Mouse (Mus musculus) cerebellum, adult 11 months (tissue): ENCODE results near the gene Mief1.
A peak's percentile ranks its signal among the peaks of the same experiment; 100 is the strongest.

Experiments
- DNase-seq: peaks from one replicate; pipeline ENCODE4 v3.0.0; 2022

The Mief1 gene

DNA sequence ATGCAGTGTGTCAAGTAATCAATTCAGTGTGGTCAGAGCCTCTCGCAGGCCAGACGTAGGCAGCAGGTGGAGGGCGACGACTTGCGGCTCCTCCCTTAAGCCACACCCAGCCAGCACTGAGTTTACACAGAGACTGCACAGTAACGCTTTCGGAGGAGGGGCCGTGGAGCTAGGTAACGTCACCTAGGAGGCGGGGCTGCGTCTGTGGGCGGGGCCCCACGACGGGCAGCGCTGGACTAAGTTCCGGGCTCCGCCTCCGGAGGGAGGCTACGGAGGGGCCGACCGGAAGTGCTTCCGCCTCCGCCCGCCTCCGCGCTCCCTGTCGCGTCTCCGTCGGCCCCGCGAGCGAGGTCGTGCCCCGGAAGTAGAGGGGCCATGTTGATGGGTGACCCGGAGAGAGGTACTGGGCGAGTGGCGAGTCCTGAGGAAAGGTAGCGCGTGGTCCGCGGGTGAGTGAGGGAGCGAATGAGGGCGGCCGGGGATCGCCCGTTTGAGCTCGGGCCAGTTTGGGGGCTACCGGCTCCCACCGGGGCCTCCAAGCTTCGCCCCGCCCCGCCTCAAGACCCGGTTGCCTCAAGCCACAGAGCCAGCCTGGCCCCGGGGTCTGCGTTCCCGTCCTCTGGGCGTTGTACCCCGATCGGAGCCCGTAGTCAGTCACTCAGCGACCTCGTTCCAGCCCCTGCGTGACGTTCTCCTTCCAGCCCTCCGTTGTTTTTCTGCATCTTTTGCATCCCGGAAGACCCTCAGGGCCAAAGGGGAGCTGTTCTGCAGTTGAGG is at the start of gene Mief1:
Mief1 (plus strand) TSS at position 286 of the 777 bp plus-strand sequence.
- peak; percentile 98 for DNase-seq

DNA sequence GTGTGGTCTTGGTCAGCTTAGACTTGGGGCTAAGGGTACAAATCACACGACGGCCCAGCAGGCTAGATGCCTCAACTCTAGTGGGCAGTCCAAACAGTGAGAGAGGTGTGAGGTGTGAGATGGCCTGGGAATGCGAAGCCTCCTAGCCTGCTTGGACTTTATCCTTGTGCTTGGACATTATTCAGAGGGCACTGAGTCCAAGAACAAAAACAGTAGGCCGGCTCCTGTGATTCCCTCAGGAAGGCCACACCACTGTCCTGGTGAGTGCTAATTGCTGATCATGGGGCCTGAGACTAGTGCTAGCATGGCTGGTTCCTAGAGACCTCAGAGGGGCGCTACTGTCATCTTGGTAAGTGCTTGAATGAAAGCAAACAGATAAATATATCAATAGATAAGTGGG is 44.9 kb upstream of the Mief1 start:
- no peak for DNase-seq

DNA sequence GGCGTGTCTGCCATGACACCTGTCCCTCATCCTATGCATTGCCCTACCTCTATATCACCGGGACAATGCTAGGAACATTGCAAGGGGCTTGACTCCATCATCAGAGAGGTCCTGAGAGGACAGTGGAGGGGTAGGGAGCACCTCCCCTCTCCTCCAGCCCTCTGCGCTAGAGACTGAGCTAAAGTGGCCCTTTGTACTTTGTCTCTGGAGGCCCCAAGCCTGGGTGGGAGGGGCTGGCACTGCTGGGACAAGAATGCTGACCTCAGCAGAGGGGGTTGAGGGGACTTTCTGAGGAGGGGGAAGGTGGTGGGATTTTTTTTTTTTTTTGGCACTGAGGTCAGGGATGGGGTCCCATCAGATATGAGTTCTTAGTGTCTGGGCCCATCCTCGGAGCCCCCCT is 43.7 kb upstream of the Mief1 start:
- DNase-seq = no peak

DNA sequence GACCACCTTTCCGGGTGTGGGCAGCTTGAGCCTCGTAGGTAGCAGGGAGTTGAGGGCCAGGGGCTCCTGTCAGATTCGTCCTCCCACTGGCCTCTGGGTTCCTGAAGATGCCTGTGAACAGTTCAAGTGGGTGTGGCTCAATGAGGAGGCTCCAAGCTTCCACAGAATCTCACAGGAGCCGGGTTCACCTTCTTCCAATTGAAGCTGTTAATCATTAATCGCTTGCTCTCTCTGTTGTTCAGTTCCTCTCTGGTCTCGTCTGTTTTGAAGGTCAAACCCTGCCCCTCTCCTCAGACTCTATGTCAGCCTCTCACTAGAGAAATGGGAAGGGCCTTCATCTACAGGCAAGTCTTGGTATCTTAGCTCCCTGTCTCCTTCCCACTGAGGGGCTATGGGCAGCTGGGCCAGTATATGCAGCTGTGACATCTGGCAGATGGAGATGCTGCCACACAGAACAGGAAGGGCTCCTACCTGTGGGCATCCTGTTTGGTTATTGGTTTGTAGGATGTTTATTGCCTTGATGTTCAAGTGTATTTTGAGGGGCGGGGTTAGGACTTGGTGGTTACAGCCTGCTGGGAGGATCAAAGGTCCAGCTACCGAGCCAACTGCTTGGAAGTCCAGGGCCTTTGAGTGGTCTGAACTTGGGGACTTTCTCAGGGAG is 42.1 kb upstream of the Mief1 start:
- DNase-seq = no peak

DNA sequence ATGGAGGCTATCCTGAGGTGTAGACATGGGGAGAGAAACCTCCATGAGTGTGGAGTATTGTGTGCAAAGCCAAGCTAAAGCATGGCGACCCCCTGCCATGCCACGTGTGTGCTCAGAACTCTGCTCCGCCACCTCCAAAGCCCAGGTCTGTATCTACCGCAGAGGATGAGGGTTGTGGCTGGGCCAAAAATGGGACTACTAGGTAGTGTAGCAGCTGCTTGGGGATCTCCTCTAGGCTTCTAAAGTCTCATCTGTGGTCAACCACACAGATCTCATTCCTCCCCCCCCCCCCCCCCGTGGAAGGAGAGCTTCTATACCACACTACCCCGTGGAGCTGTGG is 41.6 kb upstream of the Mief1 start:
- DNase-seq = no peak

DNA sequence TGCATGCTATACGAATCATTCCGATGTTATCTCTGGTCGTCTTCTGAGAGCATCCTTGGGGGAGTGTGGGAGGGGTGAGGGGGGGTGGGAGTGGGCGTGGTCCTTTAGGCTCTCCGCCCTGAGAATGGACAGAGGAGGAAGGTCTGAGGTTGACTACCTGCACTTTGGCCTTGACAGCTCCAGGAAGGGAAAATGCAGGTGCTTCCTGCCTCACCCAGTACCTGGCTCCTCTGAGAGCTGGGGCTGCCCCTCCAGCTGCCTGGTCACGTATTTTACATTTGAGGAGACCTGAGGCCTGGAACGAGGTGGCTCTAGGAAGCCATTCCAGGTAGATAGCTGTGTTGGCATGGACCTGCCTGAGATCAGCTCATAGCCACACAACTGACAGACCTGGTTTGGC is 41.0 kb upstream of the Mief1 start:
- no peak for DNase-seq

DNA sequence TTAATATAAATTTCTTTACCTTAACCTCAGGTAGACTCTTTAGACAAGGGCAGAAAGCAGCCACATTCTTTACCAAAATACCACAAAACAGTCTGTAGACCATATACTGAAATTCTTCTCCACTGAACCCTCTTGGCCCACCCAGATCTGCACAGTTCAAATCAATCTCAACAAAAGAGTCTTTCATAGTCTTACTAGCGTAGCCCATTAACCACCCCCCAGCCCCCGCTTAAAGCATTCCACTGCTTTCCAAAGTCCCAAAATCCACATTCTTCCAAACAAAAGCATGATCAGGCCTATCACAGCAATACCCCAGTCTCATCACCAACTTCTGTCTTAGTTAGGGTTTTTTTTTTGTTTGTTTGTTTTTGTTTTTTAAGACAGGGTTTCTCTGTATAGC is 34.3 kb upstream of the Mief1 start:
- DNase-seq = no peak

DNA sequence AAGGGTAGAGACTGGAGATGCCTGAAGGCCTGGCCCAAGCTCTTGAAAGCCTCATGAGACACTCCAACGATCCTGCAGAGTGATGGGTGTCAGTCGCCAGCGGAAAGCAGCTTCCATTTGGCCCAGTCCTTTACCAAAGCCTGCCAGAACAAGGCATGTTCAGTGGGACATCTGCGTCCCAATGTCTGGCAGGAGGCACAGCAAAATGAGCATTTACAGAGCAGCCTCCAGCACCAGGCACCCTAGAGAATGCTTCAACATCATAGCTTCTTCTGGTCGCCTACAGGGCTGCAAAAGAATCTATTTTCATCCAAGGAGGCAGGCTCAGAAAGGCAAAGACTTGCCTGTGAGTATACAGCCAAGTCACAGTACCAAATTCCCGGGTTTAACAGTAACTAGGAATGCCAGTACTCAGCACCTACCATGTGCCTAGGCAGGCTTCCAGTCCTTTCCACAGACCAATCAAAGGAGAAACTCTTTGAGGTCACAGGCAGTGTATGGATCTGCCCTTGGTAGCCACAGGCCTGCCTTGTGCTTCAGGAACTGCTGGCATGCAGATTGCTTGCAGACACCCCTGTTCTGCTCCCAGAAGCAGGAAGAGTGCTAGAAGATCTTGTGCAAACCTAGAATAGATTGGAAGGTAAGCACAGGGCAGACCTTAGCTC is 31.6 kb upstream of the Mief1 start:
- no peak for DNase-seq

DNA sequence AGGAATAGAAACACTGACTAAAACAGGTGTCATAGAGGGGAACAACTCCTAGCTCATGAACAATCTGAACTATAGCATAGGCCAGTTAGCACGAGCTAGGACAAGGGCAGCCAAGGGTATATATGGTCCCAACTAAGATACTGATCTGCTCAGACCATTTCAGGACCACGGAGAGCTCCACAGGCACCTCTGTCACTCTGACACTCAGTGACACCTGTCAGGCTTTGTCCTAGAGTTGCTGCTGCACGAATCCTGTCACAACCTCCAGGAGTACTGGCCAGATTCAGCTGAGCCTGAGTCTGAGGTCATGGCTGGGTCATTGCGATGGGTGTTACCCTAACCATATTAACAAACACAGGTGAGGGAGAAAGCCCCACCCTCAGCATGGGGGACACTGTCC is 30.4 kb upstream of the Mief1 start:
- no peak for DNase-seq

DNA sequence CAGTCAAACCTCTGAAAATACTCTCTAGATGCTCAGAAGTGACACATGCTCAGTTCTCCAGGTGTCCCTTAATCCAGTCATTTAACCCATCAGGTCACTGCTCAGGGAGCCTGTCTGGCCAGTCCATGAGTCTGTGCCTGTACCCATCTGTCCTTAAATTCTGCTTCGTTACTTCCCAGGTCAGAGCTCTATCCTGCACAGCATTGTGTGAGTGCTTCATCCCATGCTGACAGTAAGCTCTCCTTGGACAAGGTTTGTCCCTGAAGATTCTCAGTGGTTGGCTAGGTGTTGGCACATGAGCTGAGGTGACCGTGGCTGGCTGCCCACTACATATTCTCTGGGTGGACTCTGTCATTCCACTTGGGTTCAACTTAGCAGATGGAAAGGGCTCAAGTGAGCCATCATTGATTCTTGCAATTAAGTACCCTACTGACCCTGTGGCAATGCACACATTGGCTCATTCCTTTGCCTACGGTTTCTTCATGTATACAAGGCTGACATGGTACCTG is 27.7 kb upstream of the Mief1 start:
- no peak for DNase-seq

DNA sequence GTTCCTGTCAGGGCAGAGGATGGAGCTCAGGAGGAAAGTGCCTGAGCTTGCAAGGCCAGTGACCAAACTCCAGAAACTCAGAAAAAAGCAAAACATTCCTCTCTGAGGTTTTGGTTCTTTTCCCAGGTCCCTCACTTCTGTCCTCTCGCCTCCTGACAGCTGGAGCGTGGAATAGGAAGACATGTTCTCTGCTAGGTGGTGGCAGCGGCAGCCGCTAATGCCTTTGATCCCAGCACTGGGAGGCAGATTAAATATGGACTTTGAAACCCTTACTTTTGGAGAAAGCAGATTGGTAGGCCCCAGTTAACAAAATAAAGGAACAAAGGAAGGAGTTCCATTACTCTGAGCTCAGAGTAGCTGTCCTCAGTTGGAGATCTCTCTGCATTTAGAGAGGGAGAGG is 25.4 kb upstream of the Mief1 start:
- DNase-seq = no peak

DNA sequence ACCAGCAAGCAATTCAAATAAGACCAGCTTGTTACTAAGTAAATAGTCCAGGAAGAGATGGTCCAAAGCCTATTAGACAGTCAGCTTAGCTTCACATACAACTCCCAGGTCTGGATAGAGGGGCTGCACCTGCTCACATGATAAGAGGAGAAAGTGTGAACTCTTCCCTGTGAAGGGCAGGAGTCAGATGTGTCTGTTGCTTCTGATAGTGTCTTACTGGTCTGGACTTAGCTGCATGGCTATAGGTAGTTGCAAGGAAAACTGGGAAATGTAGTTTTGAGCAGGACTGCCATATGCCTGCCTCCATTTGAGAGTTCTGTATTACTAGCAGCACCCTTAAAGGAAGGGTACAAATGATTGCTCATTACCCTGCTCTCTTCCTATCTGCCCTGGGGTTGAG is 20.1 kb upstream of the Mief1 start:
- no peak for DNase-seq

DNA sequence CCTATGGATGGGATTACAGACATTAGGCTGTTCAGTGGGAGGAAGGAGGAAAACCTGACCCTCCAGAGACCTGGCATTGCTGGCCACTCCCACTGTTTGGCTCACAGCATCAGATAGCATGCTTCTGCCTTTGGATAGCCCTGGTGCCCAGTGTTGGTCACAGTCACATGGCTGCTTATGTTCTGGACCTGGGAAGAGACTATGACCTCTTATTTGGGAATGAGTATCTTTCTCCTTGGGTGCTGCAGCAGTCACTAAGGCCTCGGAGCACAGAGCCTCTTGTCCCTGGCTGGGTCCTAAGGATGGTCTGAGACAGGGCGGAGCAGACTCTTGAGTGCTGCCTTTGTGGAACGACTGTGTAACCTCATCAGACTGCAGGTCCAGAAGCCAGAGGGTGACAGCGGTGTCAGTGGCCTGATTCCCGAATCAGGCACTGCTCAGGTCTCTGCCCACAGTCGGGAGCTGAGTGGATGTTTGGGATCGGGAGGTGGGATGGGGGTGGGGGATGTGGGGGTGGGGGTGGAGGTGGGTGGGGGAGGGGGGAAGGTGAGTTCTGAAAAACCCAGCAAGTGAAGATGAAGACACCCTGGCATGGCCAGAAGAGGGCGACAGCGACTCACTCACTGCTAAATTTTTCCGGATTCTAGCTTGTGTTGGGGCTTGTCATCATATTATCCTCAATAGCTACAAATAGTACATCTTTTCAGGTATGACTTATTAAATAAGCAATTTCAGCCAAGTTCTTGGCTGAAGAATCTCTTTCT is 17.9 kb upstream of the Mief1 start:
- DNase-seq = no peak

DNA sequence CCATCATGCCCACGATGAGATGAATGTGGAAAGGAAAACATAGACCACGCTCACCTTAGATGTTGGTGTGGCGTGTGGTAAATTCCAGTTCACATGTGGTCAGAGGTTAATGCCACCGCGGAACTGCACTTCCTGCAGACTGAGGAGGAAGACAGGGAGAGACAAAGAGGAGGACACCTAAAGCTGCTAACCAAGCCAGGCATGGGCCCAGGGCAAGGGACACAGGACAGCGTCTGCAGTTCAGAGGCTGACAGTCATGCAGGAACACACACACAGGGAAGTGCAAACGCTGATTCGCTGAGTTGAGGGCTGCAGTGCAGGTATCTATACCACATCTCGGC is 17.4 kb upstream of the Mief1 start:
- DNase-seq = no peak

DNA sequence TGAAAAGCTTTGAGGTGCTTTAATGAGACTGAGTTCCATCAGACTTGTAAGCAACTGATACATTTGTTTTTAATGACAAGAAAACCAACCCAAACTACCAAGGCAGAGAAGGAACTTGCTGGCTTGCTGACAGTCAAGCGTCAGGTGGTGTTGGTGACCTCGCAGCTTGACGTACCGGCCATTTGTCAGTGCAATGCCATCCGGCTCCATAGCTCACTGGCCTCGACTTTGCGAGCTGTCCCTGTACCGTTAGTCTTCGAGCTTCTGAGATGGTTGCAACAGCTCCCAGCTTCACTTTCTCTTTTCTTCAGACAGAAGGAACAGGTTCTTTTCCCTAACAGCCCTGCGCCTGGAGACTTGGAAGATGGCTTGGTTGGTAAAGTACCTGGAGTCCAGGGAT is 16.3 kb upstream of the Mief1 start:
- DNase-seq = no peak

DNA sequence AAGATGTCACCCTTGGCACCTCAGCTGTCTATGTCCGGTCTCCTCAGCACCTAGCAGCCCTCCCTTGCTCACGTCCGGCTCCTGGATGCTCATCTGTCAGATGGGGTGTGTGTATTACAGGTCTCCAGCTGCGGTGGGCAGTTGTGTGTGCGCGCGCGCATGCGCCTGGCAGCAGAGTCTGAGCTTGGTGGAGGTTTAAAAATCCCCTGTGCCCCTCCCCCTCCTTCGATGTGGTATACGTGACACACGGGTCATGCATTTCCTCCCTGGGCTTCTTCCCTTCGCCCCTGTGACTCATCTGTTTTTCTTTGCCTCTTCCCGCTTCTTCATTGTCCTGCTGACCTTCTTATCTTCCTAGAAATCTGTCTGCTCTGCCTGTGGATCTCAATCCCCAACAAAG is 14.6 kb upstream of the Mief1 start:
- DNase-seq = no peak

DNA sequence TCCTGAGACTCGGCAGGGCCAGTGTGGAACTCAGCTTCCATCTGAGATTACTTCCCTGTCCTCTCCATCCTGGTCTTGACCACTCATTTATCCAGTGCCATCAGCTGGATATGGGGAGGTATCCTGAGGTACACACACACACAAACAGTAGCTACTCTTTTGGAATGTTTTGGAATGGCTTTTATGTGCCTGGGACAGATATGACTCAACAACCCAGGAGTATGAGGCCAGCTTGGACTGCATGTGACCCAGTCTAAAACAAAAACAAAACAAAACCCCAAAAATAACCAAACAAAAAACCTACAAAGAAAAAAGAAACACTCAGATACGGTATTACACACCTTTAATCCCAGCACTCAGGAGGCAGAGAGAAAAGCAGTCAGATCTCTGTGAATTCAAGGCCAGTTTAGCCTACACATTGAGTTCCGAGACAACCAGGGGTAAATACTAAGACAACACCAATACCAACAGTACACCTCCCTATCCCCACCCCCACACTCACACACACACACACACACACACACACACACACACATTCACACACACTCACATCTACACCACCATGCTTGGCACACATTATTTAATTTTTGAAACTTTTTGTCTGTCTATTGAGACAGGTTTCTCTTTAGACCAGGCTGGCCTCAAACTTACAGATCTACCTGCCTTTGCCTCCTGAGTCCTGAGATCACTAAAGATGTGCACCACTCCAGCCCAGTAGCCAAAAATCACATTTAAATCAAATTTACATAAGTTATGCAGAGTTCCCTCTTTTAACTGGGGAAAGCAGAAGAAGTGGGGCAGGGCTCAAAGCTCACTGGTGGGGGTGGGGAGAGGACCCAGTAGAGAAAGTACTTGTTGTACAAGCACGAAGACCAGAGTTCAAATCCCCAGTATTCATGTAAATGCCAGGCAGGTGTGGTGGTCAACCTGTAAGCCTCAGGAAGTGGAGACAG is 13.8 kb upstream of the Mief1 start:
- DNase-seq = no peak

DNA sequence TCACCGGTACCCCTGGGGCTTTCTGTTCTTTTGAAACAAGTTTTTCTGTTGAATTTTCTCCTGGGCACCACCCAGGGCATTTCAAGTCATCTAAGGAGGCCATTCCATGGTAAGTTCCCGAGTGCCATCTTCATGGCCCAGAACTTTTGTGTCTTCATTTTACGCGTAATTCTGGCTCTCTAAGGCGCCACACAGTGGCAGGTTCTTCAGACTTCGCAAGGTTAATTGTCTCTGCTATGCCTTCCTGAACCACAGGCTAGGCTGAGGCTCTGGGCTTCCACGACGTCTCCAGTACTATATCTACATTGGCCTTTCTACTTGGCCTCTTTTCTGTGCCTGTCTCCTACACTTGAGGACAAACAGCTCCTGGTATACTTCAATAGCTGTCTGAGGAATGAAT is 12.8 kb upstream of the Mief1 start:
- no peak for DNase-seq

DNA sequence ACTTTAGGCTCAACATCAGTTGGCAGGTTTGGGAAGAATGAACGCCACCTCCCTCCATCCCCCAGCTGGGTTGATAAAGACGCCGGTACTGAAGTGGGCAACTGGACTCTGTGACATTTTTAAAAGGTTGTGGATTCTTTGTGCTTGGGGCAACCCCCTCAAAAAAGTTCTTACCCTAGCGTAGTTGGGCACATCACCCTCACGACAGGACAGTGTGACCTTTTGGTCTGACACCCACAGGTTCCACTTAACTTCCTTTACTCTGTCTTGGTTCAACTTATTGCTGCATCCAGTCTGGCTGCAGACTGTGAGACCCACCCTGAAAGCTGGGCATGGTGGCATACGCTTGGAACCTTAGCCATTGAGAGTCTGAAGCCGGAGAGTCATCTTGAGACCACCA is 10.1 kb upstream of the Mief1 start:
- DNase-seq = no peak

DNA sequence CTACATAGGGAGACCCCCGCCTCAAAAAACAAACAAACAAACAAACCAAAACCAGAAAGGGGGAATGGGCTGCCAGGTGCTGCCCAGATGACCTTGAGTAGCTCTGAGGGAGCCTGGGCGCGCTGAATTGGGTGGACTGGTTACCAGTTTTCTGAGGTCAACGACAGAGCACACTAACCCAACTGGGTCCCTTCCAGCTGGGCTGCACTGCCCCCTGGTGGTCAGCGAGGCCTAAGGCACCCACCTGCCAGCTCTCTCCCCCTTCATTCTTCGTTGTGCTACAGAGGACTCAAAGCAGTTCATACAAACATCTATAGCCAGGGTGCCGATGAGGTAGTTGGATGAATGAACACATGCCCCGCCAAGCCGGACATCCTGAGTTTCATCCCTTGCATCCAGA is 8.6 kb upstream of the Mief1 start:
- DNase-seq = peak; percentile 69

DNA sequence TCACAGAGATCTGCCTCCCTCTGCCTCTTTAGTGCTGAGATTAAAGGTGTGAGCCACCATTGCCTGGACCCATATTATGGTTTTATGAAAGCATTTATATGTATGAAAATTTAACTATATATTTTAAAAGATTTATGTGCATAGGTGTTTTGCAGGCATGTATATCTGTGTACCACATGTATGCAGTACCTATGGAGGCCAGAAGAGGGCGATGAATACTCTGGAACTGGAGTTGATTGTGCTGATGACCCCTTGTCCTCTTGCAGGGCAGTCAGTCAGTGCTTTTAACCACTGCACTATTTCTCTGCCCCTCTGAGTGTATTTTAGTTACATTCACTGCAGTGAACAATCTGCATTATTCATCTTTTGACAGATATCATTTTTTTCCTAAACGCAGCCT is 8.0 kb upstream of the Mief1 start:
- peak; percentile 48 for DNase-seq

DNA sequence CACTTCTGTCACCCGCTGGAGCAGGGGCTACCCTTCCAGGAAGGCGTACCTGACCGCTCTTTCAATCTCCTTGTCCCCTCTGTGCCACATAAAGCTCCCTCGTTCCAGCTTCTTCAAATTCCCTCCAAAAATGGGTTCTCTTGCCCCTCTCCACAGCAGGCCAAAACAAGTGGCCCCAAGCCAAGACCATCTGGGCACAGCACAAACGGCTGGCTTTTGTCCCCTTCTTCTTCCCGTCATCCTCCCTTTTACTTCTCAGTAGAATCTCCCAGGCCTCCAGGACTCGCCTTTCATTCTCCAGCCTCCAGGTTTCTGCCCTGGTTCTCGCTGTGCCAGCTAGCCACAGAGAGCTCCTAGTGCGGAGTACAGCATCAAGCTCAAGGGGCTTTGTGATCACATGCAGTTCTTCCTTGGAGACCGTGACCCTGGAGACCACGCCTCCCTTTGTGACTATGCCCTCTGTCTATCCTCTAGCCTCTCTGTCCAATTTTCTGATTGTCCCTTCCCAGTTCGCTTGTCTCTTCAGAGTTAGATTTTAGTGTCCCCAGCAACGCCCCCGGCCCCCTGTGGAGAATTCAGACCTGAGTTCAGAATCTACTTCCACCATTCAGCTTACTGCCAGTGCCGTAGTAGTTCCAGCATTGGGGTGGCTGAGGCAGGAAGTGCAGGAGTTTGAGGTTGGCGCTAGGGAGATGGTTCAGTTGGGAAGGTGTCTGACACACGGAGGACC is 5.6 kb upstream of the Mief1 start:
- DNase-seq = no peak
